Mouse (Mus musculus): ENCODE data around the gene Tmem206.
A peak's percentile ranks its signal among the peaks of the same experiment; 100 is the strongest.

The Tmem206 gene

GRCm38 (mm10) chr1:191325726-191326232 is at the start of gene Tmem206:
Gene Tmem206 (plus strand): TSS chr1:191325912.
- ATAC-seq (ENCODE audit: low TSS enrichment), result peak; percentile 96

- ATAC-seq (ENCODE audit: low TSS enrichment), result no peak
Observed at GRCm38 (mm10) chr1:191276181-191276580, 49.5 kb upstream of the Tmem206 start.

- ATAC-seq (ENCODE audit: low TSS enrichment), result no peak
Observed at GRCm38 (mm10) chr1:191277549-191278059, 48.1 kb upstream of the Tmem206 start.

GRCm38 (mm10) chr1:191278324-191278723 is 47.4 kb upstream of the Tmem206 start:
- ATAC-seq (ENCODE audit: low TSS enrichment), result no peak

GRCm38 (mm10) chr1:191281171-191281570 is 44.5 kb upstream of the Tmem206 start:
- 0 out of 2 replicates have a peak, but pooled peaks have one; percentile 38 for ATAC-seq (ENCODE audit: low TSS enrichment)

GRCm38 (mm10) chr1:191282319-191282718 is 43.4 kb upstream of the Tmem206 start:
- no peak for ATAC-seq (ENCODE audit: low TSS enrichment)

GRCm38 (mm10) chr1:191283110-191284040 is 42.3 kb upstream of the Tmem206 start:
- ATAC-seq (ENCODE audit: low TSS enrichment), result no peak

- no peak for ATAC-seq (ENCODE audit: low TSS enrichment)
Observed at GRCm38 (mm10) chr1:191284502-191284901, 41.2 kb upstream of the Tmem206 start.

GRCm38 (mm10) chr1:191288762-191289161 is 37.0 kb upstream of the Tmem206 start:
- no peak for ATAC-seq (ENCODE audit: low TSS enrichment)

- peak; percentile 85 for ATAC-seq (ENCODE audit: low TSS enrichment)
Observed at GRCm38 (mm10) chr1:191292348-191292747, 33.4 kb upstream of the Tmem206 start.

GRCm38 (mm10) chr1:191293051-191293450 is 32.7 kb upstream of the Tmem206 start:
- ATAC-seq (ENCODE audit: low TSS enrichment), result no peak

- ATAC-seq (ENCODE audit: low TSS enrichment), result no peak
Observed at GRCm38 (mm10) chr1:191293996-191294795, 31.5 kb upstream of the Tmem206 start.

GRCm38 (mm10) chr1:191295784-191296183 is 29.9 kb upstream of the Tmem206 start:
- ATAC-seq (ENCODE audit: low TSS enrichment), result no peak

- peak; percentile 11; the same call in 1 of the 2 replicates for ATAC-seq (ENCODE audit: low TSS enrichment)
Observed at GRCm38 (mm10) chr1:191296445-191296844, 29.3 kb upstream of the Tmem206 start.

- ATAC-seq (ENCODE audit: low TSS enrichment), result no peak
Observed at GRCm38 (mm10) chr1:191298304-191298703, 27.4 kb upstream of the Tmem206 start.

- peak; percentile 62 for ATAC-seq (ENCODE audit: low TSS enrichment)
Observed at GRCm38 (mm10) chr1:191299215-191299942, 26.3 kb upstream of the Tmem206 start.

GRCm38 (mm10) chr1:191301903-191302302 is 23.8 kb upstream of the Tmem206 start:
- ATAC-seq (ENCODE audit: low TSS enrichment), result no peak

GRCm38 (mm10) chr1:191303736-191304135 is 22.0 kb upstream of the Tmem206 start:
- ATAC-seq (ENCODE audit: low TSS enrichment), result no peak

GRCm38 (mm10) chr1:191304216-191304615 is 21.5 kb upstream of the Tmem206 start:
- no peak for ATAC-seq (ENCODE audit: low TSS enrichment)

- ATAC-seq (ENCODE audit: low TSS enrichment), result peak; percentile 51; the same call in 1 of the 2 replicates
Observed at GRCm38 (mm10) chr1:191305610-191306009, 20.1 kb upstream of the Tmem206 start.

GRCm38 (mm10) chr1:191306316-191306715 is 19.4 kb upstream of the Tmem206 start:
- ATAC-seq (ENCODE audit: low TSS enrichment), result no peak
